Mouse (Mus musculus) bone marrow macrophage, adult 2 months (primary cell): ENCODE data around the gene Zfp398.

Experiments used
- CTCF ChIP-seq: IDR thresholded peaks from 2 replicates; pipeline ENCODE4 v1.5.1; 2012; ENCODE audit warnings: low read depth, mild to moderate bottlenecking, low read length, moderate library complexity
- POLR2A ChIP-seq: IDR thresholded peaks from 2 replicates; pipeline ENCODE4 v1.6.1; 2012; ENCODE audit warnings: mild to moderate bottlenecking, low read depth, low read length, borderline replicate concordance

GRCm38 (mm10) chr6:47837630-47838029 lies 2.2 kb downstream of the Zfp398 start:
- TF ChIP-seq POLR2A, result no peak
- no peak for TF ChIP-seq CTCF
